Mouse (Mus musculus) thymus, adult 2 months (tissue): Measurements from ENCODE around the gene Cyb5r2. TPM values are rescaled to one million over a fixed set of nuclear protein-coding genes. Genes with fewer than 3 reads are reported as not detected.
A peak's percentile ranks its signal among the peaks of the same experiment; 100 is the strongest.

Experiments
- DNase-seq: peaks from one replicate; pipeline ENCODE4 v3.0.0; 2021
- H3K27ac ChIP-seq: fragments of 200-500 bp; 2 replicates; pipeline ENCODE4 v1.5.1; 2012; ENCODE audit warnings: low read length, control low read depth; ENCODE audit not compliant: control insufficient read depth, insufficient read depth
- H3K27me3 ChIP-seq: fragments of 200-500 bp; 2 replicates; pipeline ENCODE4 v1.6.1; 2012; ENCODE audit warnings: mild to moderate bottlenecking, low read length, moderate library complexity, mixed read lengths; ENCODE audit not compliant: control insufficient read depth, insufficient read depth
- H3K36me3 ChIP-seq: fragments of 200-500 bp; 2 replicates; pipeline ENCODE4 v1.6.1; 2012; ENCODE audit warnings: mild to moderate bottlenecking, low read length, moderate library complexity; ENCODE audit not compliant: control insufficient read depth, insufficient read depth
- H3K4me1 ChIP-seq: fragments of 200-500 bp; replicated peaks from 2 replicates; pipeline ENCODE4 v1.6.1; 2012; ENCODE audit warnings: low read length; ENCODE audit not compliant: control insufficient read depth, insufficient read depth
- H3K4me3 ChIP-seq: fragments of 200-500 bp; 2 replicates; pipeline ENCODE4 v1.5.1; 2012; ENCODE audit warnings: mild to moderate bottlenecking, low read length, control low read depth, moderate library complexity; ENCODE audit not compliant: control insufficient read depth, insufficient read depth
- CTCF ChIP-seq: fragments of 200-500 bp; IDR thresholded peaks from 2 replicates; pipeline ENCODE4 v1.5.1; 2012; ENCODE audit warnings: mild to moderate bottlenecking, control low read depth, low read length, moderate library complexity, borderline replicate concordance; ENCODE audit not compliant: control insufficient read depth, poor library complexity, insufficient read depth; ENCODE audit errors: extremely low read depth
- POLR2A ChIP-seq: fragments of 200-500 bp; IDR thresholded peaks from 2 replicates; pipeline ENCODE4 v1.6.1; 2012; ENCODE audit warnings: mild to moderate bottlenecking, low read length, control low read depth, moderate library complexity; ENCODE audit not compliant: control insufficient read depth, poor library complexity, insufficient read depth; ENCODE audit errors: extremely low read depth
- WGBS: fragments of 180-500 bp; shearing (Covaris S2); methylation state at CpG from one replicate; pipeline ENCODE4 v1.1.7; 2018; 5-methylcytosine and 5-hydroxymethylcytosine counted together
- polyA plus RNA-seq: library from polyadenylated mRNA; depleted of rRNA; stranded (reverse); fragments of >200 nt; gene quantifications from 2 replicates; pipeline ENCODE4 v1.2.3, GENCODE M21; 2012

Cyb5r2 gene
- polyA plus RNA-seq, 1 experiment: 0.13 TPM

GRCm38 (mm10) chr7:107747954-107748353 lies 9.9 kb downstream of the Cyb5r2 start:
- DNase-seq: peak; percentile 73
- H3K27ac ChIP-seq: no peak overlapping the region
- no peaks in the 10 kb centered on the region for H3K36me3 ChIP-seq
- no peaks in the 10 kb centered on the region for H3K27me3 ChIP-seq
- no peak overlapping the region for H3K4me3 ChIP-seq
- WGBS: 10% methylated on average over 2 of the region's 2 CpGs
- no peak for TF ChIP-seq CTCF
- no peak for TF ChIP-seq POLR2A
- no peaks in the 10 kb centered on the region for H3K4me1 ChIP-seq

DNA sequence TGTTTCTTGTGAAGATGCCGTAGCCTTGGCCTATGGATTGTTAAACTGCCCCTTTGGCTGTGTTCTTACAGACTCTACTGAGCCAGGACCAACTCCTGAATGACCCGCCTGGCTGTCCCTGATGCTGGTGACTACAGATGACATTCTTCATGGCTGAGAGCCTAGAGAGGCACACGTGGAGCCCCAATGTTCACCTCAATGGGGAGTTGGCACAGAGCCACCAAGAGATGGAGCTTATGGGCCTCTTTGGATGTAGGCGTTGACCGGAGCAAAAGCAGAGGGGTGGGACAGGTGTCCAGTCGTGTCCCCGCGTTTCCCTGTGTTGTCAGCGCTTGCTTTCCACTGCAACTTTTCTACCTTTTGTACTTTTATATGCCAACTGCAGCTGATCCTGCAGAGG lies 10.4 kb downstream of the Cyb5r2 start:
- Histone ChIP-seq H3K27me3 (no peaks in the 10 kb centered on the region), H3K27ac (no peak overlapping the region), H3K4me1 (no peaks in the 10 kb centered on the region), H3K36me3 (no peaks in the 10 kb centered on the region), H3K4me3 (no peak overlapping the region)
- 92% methylated on average over 9 of the region's 9 CpGs for WGBS
- no peak for DNase-seq
- no peak for TF ChIP-seq CTCF
- TF ChIP-seq POLR2A: no peak

- Histone ChIP-seq H3K27ac (no peak overlapping the region), H3K36me3 (no peaks in the 10 kb centered on the region), H3K4me1 (no peaks in the 10 kb centered on the region), H3K4me3 (no peak overlapping the region), H3K27me3 (no peaks in the 10 kb centered on the region)
- DNase-seq: no peak
- TF ChIP-seq POLR2A: no peak
- no peak for TF ChIP-seq CTCF
- WGBS: 92% methylated on average over 8 of the region's 8 CpGs
Measured at GRCm38 (mm10) chr7:107746036-107746435, 11.8 kb downstream of the Cyb5r2 start.

DNA sequence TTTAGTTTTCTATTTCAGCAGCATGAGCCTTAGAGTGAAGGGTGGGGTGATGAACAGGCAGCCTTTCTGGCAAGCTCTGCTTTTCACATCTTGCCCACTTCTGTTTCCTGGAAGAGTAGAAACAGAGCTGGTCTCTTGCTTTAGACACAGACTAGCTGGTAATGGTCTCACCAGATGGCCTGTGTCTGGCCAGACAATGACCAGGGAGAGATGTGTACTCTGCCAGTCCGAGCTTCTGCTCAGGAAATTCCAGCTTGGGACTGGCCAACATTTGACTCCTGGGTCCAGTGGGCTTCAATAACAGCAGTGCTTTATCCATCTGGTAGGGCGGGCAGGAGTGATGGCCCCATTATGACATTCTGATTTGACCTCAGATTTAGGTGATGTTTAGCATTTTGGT lies 12.7 kb downstream of the Cyb5r2 start:
- Histone ChIP-seq H3K27ac (no peak overlapping the region), H3K4me1 (no peaks in the 10 kb centered on the region), H3K36me3 (no peaks in the 10 kb centered on the region), H3K4me3 (no peak overlapping the region), H3K27me3 (no peaks in the 10 kb centered on the region)
- TF ChIP-seq CTCF (no peak), POLR2A (no peak)
- DNase-seq: no peak
- 94% methylated on average over 2 of the region's 2 CpGs for WGBS

DNA sequence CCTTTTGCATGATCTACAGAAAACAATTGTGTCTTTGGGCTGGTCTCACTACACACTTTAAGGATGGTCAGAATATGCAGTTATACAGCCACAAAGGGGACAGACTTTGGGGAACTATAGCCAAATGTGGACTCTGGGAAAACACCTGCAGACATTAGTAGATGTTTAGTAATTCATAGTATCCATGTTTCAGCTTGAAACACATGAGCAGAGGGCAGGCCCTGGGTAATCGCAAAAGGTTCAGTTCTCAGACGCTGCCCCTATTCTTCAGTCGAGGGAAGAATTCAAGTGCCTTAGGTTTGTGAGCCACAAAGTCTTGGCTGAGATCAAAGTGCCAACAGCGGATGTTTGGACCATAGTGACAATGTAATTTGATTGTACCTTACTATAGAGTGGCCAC lies 13.4 kb downstream of the Cyb5r2 start:
- no peaks in the 10 kb centered on the region for H3K27me3 ChIP-seq
- no peak overlapping the region for H3K4me3 ChIP-seq
- H3K4me1 ChIP-seq: no peaks in the 10 kb centered on the region
- no peaks in the 10 kb centered on the region for H3K36me3 ChIP-seq
- 95% methylated on average over 4 of the region's 4 CpGs for whole genome bisulfite sequencing
- no peak overlapping the region for H3K27ac ChIP-seq
- TF ChIP-seq POLR2A (no peak), CTCF (no peak)
- DNase-seq: no peak

GRCm38 (mm10) chr7:107742963-107743465 lies 14.8 kb downstream of the Cyb5r2 start:
- no peaks in the 10 kb centered on the region for H3K36me3 ChIP-seq
- DNase-seq: no peak

DNA sequence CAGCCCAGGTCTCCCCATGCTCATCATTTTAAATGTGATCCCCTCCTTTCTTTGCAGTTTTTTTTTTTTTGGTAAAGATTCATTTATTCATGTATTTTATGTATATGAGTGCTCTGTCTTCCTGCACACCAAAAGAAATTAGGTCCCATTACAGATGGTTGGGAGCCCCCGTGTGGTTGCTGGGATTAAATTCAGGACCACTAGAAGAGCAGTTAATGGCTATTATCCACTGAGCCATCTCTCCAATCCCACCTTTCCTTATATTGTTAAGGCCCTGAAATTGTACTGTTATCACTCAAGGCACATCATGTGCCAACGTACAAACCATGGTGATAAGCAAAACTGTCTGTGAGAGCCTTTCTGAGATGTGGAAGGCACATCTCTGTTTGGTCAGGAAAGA lies 19.1 kb downstream of the Cyb5r2 start:
- Histone ChIP-seq H3K36me3 (no peaks in the 10 kb centered on the region), H3K27ac (no peak overlapping the region), H3K27me3 (no peaks in the 10 kb centered on the region), H3K4me3 (no peak overlapping the region), H3K4me1 (no peaks in the 10 kb centered on the region)
- WGBS: 65% methylated on average over 2 of the region's 2 CpGs
- TF ChIP-seq POLR2A (no peak), CTCF (no peak)
- peak; percentile 35 for DNase-seq

More at GRCm38 (mm10) chr7:107742963-107743465, 14.8 kb downstream of the Cyb5r2 start:
- H3K27me3 ChIP-seq: no peaks in the 10 kb centered on the region
- no peaks in the 10 kb centered on the region for H3K4me1 ChIP-seq
- TF ChIP-seq CTCF: no peak
- no peak for TF ChIP-seq POLR2A
- H3K27ac ChIP-seq: no peak overlapping the region
- no peak overlapping the region for H3K4me3 ChIP-seq
- 94% methylated on average over 10 of the region's 10 CpGs for WGBS
